Mouse (Mus musculus) liver, embryonic 14.5 days (tissue): Measurements from ENCODE around the gene Atcay. TPM values are rescaled to one million over a fixed set of nuclear protein-coding genes. Genes with fewer than 3 reads are reported as not detected.

Experiments used
- ATAC-seq: fragments of 200-750 bp; cut with Nextera tagmentation; 2 replicates; pipeline ENCODE4 v1.8.0; 2017; ENCODE audit warnings: moderate number of reproducible peaks, mild to moderate bottlenecking, moderate library complexity; ENCODE audit not compliant: insufficient read depth
- DNase-seq, 3 experiments: peaks; one replicate each; pipeline ENCODE4 v3.0.0-alpha.2; 2012 to 2013; ENCODE audit warnings: low read depth in 3 of 3, low spot score in 3 of 3
- H3K27ac ChIP-seq: fragments of 300-500 bp; sonication (generic); 2 replicates; pipeline ENCODE4 v1.5.1; 2014; ENCODE audit warnings: moderate library complexity, mild to moderate bottlenecking, control low read depth, inconsistent platforms
- H3K27me3 ChIP-seq: fragments of 300-500 bp; sonication (generic); 2 replicates; pipeline ENCODE4 v1.6.1; 2014; ENCODE audit warnings: mild to moderate bottlenecking, low read length, moderate library complexity; ENCODE audit not compliant: control insufficient read depth, insufficient read depth
- H3K36me3 ChIP-seq: fragments of 300-500 bp; sonication (generic); replicated peaks from 2 replicates; pipeline ENCODE4 v1.6.1; 2014; ENCODE audit warnings: low read depth; ENCODE audit not compliant: control insufficient read depth, insufficient read depth
- H3K4me1 ChIP-seq, 2 experiments: fragments of 200-500 bp in 1 of 2; fragments of 300-500 bp in 1 of 2; sonication (generic) in 1 of 2; replicated peaks; 2 replicates each; pipeline ENCODE4 v1.6.1; 2012 to 2014; ENCODE audit warnings: antibody characterized with exemption in 1 of 2, inconsistent platforms in 1 of 2, low read length in 1 of 2; ENCODE audit not compliant: control insufficient read depth in 2 of 2, insufficient read depth in 2 of 2
- H3K4me2 ChIP-seq: fragments of 300-500 bp; sonication (generic); 2 replicates; pipeline ENCODE4 v1.6.1; 2014; ENCODE audit warnings: low read depth, mild to moderate bottlenecking, control low read depth, moderate library complexity
- H3K4me3 ChIP-seq, 2 experiments: fragments of 200-500 bp in 1 of 2; fragments of 300-500 bp in 1 of 2; sonication (generic) in 1 of 2; 2 replicates each; pipeline ENCODE4 v1.5.1; 2012 to 2014; ENCODE audit warnings: low read depth in 2 of 2, low read length in 2 of 2, mild to moderate bottlenecking in 2 of 2, control low read depth in 1 of 2, inconsistent platforms in 1 of 2, moderate library complexity in 1 of 2; ENCODE audit not compliant: insufficient read depth in 1 of 2
- H3K9ac ChIP-seq: fragments of 300-500 bp; sonication (generic); replicated peaks from 2 replicates; pipeline ENCODE4 v1.6.1; 2014; ENCODE audit warnings: mild to moderate bottlenecking, control low read depth, moderate library complexity
- H3K9me3 ChIP-seq: fragments of 300-500 bp; sonication (generic); 2 replicates; pipeline ENCODE4 v1.6.1; 2016; ENCODE audit warnings: low read length, mixed read lengths; ENCODE audit not compliant: control insufficient read depth
- CTCF ChIP-seq: IDR thresholded peaks from 2 replicates; pipeline ENCODE4 v1.5.1; 2016; ENCODE audit warnings: antibody characterized with exemption, low read depth, control low read depth
- EP300 ChIP-seq: IDR thresholded peaks from 2 replicates; pipeline ENCODE4 v1.6.1; 2016; ENCODE audit warnings: antibody characterized with exemption, low read depth
- WGBS: fragments of 180-500 bp; shearing (Covaris S2); extraction: QIAGEN DNeasy Blood & Tissue Kit; methylation state at CpG from one replicate; pipeline ENCODE4 v1.1.7; 2014; ENCODE audit not compliant: insufficient replicate concordance; 5-methylcytosine and 5-hydroxymethylcytosine counted together
- polyA plus RNA-seq, 2 experiments: library from polyadenylated mRNA; depleted of rRNA in 1 of 2; stranded (reverse) in 1 of 2; unstranded in 1 of 2; fragments of >200 nt; fragmentation: Nextera tagmentation in 1 of 2; extraction: Ambion mirVana in 1 of 2; gene quantifications; 2 replicates each; pipeline versions ENCODE4 v1.2.1 to v1.2.3; 2012 to 2014

The Atcay gene
- polyA plus RNA-seq, 2 experiments, result 0.01 TPM; not detected in 1

DNA sequence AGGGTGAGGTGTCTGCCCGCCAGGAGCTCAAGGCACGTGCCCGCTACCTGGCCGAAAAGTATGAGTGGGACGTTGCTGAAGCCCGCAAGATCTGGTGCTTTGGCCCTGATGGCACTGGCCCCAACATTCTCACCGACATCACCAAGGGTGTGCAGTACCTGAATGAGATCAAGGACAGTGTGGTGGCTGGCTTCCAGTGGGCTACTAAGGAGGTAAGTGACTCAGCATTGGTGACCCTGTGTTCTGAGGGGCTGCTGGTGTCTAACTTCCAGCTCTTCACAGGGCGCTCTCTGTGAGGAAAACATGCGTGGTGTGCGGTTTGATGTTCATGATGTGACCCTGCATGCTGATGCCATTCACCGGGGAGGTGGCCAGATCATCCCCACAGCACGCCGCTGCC is 49.7 kb downstream of the Atcay start:
- H3K9me3 ChIP-seq, result no peaks in the 10 kb centered on the region

DNA sequence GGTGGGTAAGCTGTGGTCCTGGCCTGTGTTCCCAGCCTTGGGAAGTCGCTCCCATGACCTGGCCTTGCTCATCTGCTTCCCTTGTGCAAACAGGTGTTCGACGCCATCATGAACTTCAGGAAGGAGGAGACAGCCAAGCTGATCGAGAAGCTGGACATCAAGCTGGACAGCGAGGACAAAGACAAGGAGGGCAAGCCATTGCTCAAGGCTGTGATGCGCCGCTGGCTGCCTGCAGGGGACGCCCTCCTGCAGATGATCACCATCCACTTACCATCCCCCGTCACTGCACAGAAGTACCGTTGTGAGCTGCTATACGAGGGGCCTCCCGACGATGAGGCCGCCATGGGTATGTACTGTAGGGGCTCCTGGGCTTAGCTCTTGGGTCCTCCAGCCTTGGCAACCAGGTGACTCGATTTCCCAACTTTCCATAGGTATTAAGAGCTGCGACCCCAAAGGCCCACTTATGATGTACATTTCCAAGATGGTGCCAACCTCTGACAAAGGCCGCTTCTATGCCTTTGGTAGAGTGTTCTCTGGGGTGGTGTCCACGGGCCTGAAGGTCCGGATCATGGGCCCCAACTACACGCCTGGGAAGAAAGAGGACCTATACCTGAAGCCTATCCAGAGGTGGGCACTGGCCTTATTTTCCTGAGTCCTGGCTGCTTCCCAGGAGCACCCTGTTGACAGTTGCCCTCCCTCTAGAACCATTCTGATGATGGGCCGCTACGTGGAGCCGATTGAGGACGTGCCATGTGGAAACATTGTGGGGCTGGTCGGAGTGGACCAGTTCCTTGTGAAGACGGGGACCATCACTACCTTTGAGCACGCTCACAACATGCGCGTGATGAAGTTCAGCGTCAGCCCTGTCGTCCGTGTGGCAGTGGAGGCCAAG is 50.9 kb downstream of the Atcay start:
- no peak for DNase-seq
- WGBS, result 85% methylated on average over 32 of the region's 32 CpGs

More for the DNA sequence above, 49.7 kb downstream of the Atcay start:
- Histone ChIP-seq H3K36me3 (peaks cover 60% of the 10 kb centered on the region), H3K4me1 (peaks cover 2 to 9% of the 10 kb centered on the region in 2 experiments), H3K4me2 (no peak overlapping the region), H3K27ac (no peak overlapping the region), H3K9ac (no peak overlapping the region), H3K27me3 (no peaks in the 10 kb centered on the region), H3K4me3 (no peak overlapping the region)
- no peak for TF ChIP-seq CTCF
- no peak for TF ChIP-seq EP300
- ATAC-seq, result no peak
- no peak for DNase-seq
- 87% methylated on average over 13 of the region's 13 CpGs for WGBS

DNA sequence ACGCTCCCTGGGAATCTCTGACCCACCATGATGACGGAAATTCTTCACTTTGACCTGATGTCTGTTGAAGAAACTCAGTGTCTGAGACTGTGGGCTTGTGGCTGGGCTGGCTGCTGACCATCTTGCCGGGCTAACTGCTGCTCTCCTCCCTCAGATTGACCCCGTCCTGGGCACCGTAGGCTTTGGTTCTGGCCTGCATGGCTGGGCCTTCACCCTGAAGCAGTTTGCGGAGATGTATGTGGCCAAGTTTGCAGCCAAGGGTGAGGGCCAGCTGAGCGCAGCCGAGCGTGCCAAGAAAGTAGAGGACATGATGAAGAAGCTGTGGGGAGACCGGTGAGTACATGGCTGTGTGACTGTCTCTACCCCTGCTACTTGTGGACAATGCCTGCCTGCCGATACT is 51.7 kb downstream of the Atcay start:
- peaks cover 52% of the 10 kb centered on the region for H3K36me3 ChIP-seq
- H3K9me3 ChIP-seq, result no peaks in the 10 kb centered on the region
- no peak for DNase-seq
- H3K27me3 ChIP-seq, result no peaks in the 10 kb centered on the region
- peaks cover 7 to 18% of the 10 kb centered on the region in 2 experiments for H3K4me1 ChIP-seq
- peak overlapping the region; percentile 89; the same call in 1 of the 2 replicates for H3K4me2 ChIP-seq
- H3K27ac ChIP-seq, result no peak overlapping the region; the same call in 1 of the 2 replicates
- ATAC-seq, result no peak
- TF ChIP-seq EP300, result no peak
- TF ChIP-seq CTCF, result no peak
- no peak overlapping the region for H3K4me3 ChIP-seq
- H3K9ac ChIP-seq, result no peak overlapping the region
- 90% methylated on average over 11 of the region's 11 CpGs for WGBS

More for the DNA sequence above, 50.9 kb downstream of the Atcay start:
- H3K9ac ChIP-seq, result no peak overlapping the region
- no peak overlapping the region for H3K4me3 ChIP-seq
- no peak overlapping the region; the same call in 1 of the 2 replicates for H3K4me2 ChIP-seq
- no peaks in the 10 kb centered on the region for H3K27me3 ChIP-seq
- no peak overlapping the region for H3K27ac ChIP-seq
- peaks cover 7 to 18% of the 10 kb centered on the region in 2 experiments for H3K4me1 ChIP-seq
- H3K9me3 ChIP-seq, result no peaks in the 10 kb centered on the region
- TF ChIP-seq CTCF (peak; percentile 48), EP300 (no peak)
- no peak for ATAC-seq
- peaks cover 58% of the 10 kb centered on the region for H3K36me3 ChIP-seq

DNA sequence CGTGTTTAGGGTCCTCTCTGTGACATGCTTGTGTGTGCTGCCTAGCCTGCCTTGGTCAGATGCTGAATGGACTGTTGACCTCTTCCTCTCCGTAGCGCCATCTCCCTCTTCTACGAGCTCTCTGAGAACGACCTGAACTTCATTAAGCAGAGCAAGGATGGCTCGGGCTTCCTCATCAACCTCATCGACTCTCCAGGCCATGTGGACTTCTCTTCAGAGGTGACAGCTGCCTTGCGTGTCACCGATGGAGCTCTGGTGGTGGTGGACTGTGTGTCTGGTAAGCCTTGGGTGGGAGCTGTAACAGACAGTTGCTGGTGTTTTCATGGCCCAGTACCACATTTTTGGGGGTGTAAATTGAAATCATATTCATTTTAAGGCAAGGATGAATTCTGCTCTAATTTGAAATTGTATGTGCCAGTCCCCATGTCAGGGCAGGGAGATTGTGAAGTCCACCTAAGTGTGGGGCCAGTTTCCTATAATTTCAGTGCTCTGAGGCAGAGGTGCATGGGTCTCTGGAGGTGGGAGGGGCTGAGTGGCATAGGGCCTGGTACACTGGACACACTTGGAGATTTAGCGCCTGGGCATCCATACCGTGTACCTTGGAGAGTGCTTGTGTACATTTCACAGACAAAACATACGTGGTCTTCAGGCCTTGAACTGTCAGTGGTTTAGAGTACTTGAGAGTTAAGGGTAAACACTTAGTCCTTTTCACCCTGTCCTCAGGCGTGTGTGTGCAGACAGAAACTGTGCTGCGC is 52.5 kb downstream of the Atcay start:
- peaks cover 5 to 19% of the 10 kb centered on the region in 2 experiments for H3K4me1 ChIP-seq
- H3K36me3 ChIP-seq, result peaks cover 52% of the 10 kb centered on the region
- H3K27ac ChIP-seq, result peak overlapping the region; percentile 82
- DNase-seq (no peak), ATAC-seq (no peak)
- H3K27me3 ChIP-seq, result no peaks in the 10 kb centered on the region
- H3K9ac ChIP-seq, result peak overlapping the region; percentile 98
- H3K4me2 ChIP-seq, result peak overlapping the region; percentile 89
- WGBS, result 49% methylated on average over 14 of the region's 14 CpGs
- peak overlapping the region; percentile 94 to 95 for H3K4me3 ChIP-seq
- H3K9me3 ChIP-seq, result no peaks in the 10 kb centered on the region
- TF ChIP-seq EP300 (no peak), CTCF (0 out of 2 replicates have a peak, but pooled peaks have one; percentile 6)

DNA sequence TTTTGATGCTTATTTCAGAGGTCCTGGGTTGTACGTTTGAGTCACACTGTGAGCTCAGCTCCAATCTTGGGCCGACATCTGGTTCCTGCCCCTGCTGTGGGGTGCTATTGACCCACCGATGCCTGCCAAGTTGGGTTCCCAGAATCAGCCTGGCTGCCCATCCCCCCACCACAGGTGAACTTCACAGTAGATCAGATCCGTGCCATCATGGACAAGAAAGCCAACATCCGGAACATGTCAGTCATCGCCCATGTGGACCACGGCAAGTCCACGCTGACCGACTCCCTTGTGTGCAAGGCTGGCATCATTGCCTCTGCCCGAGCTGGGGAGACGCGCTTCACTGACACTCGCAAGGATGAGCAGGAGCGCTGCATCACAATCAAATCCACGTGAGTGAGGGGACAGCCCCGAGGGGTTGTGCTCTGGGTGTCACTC is 53.1 kb downstream of the Atcay start:
- peak overlapping the region; percentile 89 for H3K4me2 ChIP-seq
- H3K4me3 ChIP-seq, result peak overlapping the region; percentile 94 to 95
- H3K36me3 ChIP-seq, result peaks cover 52% of the 10 kb centered on the region
- TF ChIP-seq EP300 (no peak), CTCF (no peak)
- H3K27me3 ChIP-seq, result no peaks in the 10 kb centered on the region
- WGBS, result 2% methylated on average over 16 of the region's 16 CpGs
- DNase-seq (no peak), ATAC-seq (no peak)
- H3K27ac ChIP-seq, result peak overlapping the region; percentile 82
- H3K9me3 ChIP-seq, result no peaks in the 10 kb centered on the region
- H3K4me1 ChIP-seq, result peaks cover 5 to 19% of the 10 kb centered on the region in 2 experiments
- peak overlapping the region; percentile 98 for H3K9ac ChIP-seq
